Mouse (Mus musculus) right cerebral cortex, postnatal 10 days (tissue): ENCODE data around the gene Elmo1.
A peak's percentile ranks its signal among the peaks of the same experiment; 100 is the strongest.

Experiments used
- DNase-seq, 2 experiments: peaks; one replicate each; pipeline ENCODE4 v3.0.0; 2021; ENCODE audit warnings: low spot score in 2 of 2

Gene Elmo1

DNA sequence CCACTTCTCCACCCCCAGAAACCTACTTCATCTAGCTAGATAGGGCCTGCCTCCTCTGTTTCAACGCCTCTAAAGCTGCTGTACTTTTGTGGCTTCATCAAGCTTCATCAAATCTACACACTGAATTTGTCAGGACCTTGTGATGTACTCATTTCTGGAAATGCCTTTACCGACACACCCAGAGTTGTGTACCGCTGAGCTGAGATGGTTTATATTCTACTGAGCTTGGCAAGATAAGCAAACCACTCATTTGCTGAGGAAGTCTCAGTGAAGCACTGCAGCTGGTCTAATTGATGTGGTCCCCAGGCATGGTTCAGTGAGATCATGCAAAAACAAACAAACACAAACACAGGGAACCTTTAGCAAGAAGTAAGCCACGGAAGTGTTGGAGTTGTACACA lies 281.9 kb downstream of the Elmo1 start:
- DNase-seq, result no peak

DNA sequence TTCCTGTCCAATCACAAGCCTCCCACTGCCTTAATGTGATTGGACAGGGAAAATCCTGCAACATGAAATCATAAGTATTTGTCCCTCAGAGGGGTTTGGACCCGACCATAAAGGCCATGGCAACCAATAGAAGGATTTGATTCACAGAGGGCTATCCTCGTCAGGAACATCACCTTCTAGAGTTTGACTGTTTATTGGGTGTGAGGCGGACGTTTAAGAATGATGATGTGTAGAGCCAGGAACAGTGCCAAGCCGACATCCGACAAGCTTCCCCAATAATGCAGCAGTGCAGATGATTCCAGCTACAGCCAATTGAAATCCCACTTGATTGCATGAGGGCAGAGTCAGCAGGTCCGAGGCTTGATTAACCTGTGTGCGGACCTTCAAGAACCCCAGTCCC lies 288.5 kb downstream of the Elmo1 start:
- no peak for DNase-seq

DNA sequence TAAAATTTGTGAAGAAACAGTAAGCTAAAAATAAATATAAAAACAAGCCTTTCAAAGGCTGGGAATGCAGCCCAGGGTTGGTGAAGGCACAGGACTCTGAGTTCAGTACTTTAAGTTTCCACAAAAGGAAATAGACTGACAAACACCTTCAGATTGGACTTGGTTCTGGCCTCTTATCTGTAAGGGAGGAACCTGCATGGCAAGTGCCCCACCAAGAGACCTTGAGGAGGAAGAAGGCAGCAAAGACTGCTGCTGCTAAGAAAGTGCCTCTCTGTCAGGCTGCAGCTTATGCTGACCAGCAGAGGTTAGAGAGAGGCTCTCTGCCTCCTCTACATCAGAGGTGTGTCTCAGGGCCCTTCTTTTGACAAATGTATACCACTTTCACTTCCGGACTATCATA lies 293.5 kb downstream of the Elmo1 start:
- DNase-seq, result no peak

DNA sequence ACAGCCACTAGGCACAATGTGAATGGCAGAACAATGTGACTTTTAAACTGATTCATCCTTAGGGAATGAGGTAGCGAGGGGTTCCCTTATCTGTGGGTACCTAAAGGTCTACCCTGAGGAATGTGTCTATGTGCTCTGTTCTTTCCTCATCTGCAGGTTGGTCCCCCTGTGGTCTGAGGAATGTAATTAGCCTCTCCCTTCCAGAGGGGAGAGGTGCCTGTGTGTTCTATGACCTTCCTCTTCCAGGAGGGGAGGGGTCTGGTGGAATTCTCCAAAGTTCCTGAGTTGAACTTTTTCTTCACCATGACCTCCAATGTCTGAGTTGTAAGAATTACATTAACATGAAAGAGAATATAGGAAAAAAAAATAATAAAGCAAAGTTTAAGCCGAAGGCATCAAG lies 294.4 kb downstream of the Elmo1 start:
- DNase-seq, result no peak

- no peak for DNase-seq
Observed at GRCm38 (mm10) chr13:20385423-20385822, 295.0 kb downstream of the Elmo1 start.

DNA sequence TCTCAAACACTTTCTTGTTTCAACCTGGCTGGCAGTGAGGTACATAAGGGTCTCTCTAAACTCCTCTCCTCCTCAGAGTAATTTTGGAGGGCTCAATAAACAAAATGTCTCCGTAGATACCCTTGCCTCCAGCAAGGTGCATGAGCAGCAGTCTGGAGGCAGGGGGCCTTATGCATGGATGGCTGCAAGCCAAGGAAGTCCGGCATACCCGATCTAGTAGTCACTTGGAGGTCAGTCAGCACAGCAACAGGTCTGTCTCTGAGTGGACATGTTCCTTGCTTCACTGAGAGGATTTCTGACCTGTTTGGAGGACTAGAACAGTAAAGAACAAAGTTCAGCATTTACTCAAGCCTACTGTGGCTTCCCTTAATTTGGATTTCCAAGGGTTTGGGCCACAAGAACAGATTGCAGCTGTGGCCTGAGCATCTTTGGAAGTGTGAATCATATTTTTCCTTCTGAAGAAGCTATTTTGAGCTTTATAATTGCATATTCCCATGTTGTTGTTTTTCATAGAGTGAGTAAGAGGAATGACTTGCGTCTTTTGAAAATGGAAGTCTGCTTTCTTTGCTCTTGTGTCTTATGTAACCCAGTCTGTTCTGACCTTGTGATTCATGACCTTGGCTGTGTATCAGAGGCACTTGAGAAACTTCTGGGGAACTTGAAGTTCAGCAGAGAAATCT lies 296.2 kb downstream of the Elmo1 start:
- DNase-seq, result no peak

DNA sequence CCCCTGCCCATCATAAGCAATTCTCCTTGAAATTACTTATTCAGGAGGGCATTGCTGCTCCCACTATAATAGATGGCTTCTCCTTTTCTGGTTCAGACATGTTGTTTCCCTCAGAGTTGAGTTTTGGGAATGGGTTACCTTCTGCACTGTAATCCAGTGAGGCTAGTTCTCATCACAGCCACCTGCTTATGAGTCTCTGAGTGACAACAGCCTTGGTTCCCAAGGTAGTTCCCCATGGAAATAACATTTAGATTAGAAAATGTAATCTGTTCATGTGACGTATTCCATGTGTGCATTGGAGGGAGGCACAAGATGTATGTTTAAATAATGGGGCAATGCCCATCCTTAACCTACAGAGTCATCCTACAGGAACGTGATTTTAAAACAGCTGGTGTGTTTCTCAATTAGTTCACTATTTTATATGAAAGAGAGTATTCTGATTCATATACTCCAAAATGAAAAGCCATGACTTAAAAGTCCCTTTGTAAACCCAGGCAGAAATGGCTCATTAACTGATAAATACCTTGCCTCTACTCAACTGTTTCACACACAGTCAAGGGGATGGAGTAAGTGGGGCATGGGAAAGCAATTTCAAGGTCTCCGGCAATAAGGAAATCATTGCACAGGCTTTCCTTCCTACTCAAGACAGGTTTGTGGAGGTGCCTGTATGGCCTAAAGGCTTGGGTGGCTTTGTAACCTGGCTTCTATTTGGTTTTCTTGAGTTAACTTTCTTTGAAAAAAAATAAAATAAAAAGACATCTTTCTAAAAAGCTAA lies 302.6 kb downstream of the Elmo1 start:
- DNase-seq, result no peak

- DNase-seq, result peak; percentile 37 to 48
Observed at GRCm38 (mm10) chr13:20397744-20398143, 307.3 kb downstream of the Elmo1 start.

DNA sequence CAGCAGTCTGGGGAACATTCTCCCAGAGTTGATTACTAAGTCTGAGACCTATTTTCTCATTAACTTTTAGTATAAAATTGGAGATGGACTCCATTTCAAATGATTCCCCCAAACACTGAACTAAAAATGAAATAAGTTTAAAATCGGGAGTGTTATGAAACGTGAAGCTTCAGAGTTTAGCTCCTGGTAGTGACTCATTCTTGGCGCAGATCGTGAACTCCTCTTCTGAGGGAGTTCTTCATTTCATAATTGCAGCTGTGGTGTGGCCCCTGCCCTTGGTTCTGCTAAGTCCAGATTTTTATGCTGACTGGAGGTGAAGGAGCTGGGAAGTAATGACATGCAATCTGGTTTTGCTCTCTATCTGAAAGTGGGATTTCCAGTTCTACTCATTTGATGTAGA lies 307.9 kb downstream of the Elmo1 start:
- no peak for DNase-seq

- no peak for DNase-seq
Observed at GRCm38 (mm10) chr13:20404530-20404929, 314.1 kb downstream of the Elmo1 start.

DNA sequence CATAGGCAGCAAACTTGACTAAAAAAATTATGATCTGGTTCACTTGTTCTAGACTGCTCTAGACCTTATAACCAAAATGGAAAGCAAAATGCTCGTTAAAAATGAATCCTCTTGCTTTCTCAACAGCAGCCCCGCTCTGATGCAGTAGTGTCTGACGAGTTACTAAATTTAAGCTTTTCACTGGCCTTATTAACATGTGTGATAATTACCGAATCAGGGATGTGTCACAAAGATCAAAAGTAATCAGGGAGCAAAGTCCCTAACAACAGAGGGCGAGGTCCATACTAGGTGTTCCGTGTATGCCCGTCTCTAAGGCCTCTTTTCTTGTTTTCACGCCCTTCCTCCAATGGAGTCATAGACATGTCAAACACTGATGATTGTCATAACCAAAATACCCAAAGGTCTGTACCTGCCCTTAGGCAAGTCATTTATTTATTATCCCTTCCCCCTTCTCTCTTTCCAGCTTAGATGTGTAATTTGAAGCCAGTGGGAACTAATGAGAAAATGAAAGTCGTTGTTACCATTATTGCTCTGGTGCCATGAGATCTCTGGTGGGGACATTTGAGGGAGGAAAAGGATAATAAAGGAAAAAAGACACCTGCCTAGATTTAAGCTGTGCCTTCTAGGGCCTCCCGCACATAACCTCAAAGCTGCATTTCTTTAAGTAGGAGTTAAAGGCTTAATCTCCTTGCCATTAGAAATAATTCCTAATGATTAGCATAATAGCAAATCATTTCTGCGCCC lies 316.2 kb downstream of the Elmo1 start:
- no peak for DNase-seq

DNA sequence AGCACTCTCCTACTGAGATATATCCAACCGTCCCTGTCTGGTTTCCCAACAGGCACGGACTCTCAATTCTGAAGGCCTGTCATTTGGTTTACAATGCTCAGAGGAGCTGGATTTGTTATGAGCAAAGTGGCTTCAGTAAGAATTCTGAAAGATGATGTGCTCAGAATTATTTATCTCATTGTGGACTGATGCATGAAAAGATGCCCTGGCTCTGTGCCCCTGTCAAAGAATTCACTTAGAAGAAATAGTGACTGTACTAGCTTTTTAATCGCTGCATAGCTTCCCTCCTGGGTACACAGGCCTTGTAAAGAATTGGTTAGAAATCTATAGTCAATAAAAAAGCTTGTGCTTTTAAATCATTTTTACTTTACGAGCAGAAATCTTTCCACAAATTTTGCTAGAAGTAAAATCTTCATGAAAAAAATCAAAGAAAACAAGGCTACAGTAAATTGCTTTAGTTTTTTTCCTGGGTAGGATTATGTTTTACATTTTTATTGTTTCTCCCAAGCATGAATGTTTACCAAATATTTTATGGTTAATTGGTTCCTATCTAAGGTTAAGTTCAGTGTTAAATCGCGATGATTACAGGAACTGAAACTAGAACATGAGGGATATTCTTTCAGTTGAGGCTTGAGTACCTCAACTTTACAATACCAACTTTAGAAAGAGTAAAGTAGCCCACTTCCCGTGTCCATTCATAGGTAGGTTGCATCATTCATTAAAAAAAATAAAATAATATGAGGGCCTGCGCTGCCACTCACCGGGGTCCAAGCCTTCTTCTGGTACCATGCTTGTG lies 320.1 kb downstream of the Elmo1 start:
- no peak for DNase-seq

- DNase-seq, result no peak
Observed at GRCm38 (mm10) chr13:20416691-20417660, 326.6 kb downstream of the Elmo1 start.

DNA sequence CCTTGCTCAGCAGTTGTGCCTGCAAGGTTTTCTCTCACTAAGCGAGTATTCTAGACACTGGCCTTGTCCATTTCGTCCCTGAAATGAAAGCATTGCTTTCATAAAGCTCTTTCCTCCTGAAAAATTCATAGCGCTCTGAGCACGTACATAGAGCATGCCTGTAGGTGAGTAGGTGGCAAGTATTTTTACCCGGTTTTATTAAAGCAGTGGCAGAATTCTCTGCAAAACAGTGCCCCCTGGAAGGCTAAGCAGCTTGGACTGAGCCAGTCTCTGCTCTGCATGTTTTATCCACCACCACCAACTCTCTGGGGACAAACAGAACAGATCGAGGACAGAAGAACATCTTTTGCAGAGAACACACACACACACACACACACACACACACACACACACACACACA lies 340.6 kb downstream of the Elmo1 start:
- peak in 1 of 2 experiments; percentile 42 for DNase-seq

DNA sequence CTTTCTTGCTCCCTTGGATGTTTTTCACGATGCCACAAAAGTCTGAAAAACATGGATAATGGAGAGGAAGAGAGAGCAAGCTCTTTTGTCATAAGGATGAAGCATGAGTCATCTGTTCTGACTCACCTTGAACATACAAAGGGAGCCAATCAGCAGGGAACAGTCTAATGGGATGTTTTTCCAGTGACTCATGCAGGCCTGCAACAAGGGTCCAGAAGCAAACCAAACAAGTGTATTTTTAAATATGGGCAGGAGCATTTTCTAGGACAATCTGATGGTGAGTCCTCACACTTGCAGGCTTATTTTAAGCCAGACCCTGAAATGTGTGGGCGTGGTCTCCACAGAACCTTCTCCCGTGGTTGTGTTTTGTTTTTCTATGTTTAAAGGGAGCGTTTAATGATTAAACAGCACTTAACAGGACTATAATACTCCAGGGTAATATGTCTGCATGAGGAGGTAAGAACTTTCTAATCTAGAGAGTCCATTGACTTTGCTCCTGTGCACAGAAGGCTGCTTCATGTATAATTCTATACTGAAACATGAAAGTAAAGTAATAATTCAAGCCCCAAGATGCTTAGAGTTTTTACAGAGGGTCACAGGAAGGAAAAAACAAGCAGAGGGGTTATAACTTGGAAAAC lies 342.9 kb downstream of the Elmo1 start:
- DNase-seq, result no peak

DNA sequence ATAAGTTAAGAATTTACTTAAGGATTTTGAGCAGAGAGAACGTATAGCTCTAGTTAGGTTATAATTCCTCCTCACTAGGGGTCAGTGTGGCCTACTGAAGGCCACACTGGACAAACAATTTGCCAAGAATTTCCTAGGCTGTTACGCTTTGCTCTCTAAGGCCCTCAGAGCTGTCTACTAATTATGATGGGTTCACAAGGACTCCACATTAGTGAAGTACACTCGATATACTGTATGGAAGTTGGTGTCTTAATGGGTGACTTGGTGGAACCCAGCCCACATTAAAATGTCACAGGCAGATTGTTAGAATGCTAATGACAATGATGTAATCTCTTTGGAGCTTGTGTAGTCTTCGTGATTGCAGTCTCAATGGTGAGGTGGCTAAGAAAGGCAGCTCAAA lies 343.7 kb downstream of the Elmo1 start:
- DNase-seq, result no peak

DNA sequence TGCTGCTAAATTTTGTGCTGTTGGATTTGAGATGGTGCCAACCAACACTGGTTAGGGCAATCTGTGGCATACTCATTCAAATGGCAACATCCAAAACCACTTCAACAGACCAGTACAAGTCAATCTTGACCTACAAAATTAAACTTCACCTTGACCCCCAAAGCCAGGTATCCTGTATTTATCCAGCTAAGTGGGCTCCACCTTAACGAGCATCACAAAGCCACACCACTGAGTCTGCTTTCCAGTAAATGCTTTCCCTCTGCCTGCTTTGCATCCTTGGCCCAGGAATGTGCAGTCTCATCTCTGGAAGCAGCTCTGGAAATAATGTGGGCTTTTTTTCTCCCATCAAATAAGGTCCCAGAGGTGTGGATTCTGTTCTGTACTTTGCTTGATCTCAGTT lies 349.1 kb downstream of the Elmo1 start:
- DNase-seq, result no peak

DNA sequence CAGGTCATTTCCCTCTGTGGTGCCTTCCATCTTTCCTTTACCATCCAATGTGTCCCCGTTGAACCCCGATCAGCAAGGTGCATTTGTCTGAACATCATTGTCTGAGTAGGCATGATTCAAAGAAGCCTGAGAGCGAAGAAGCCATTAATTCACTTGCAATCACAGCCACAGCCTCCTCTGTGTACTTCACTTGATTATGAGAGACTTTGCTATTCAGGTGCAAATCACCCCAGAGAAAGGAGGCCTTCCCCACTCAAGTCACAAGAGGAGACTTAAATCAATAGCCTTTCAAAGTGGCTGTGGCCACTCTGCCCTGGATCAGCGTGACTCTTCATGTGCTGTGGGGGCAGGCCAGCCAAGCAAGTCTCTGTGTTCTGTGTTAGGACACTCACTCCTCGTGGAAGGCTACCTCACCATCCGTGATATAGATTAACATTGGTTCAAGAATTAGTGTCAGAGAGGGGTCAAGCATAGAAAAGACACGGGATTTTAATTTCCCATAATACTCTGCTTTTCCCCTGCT lies 360.5 kb downstream of the Elmo1 start:
- no peak for DNase-seq

GRCm38 (mm10) chr13:20454357-20454756 lies 364.0 kb downstream of the Elmo1 start:
- DNase-seq, result peak in 1 of 2 experiments; percentile 42

GRCm38 (mm10) chr13:20460096-20460495 lies 369.7 kb downstream of the Elmo1 start:
- DNase-seq, result no peak
